Mouse (Mus musculus): ENCODE results near the gene Rbm6.

GRCm38 (mm10) chr9:107729709-107730108 lies 143.3 kb downstream of the Rbm6 start:
- TF ChIP-seq CTCF (conservative IDR thresholded peaks at IDR 0.05; ENCODE audit: low read length) (no peak), NANOG (IDR thresholded peaks at IDR 0.05; ENCODE audit: borderline replicate concordance, low read length) (no peak), POU5F1 (IDR thresholded peaks at IDR 0.05; ENCODE audit: borderline replicate concordance, low read length) (no peak)

All from E14TG2a.4 (cell line).